Mouse (Mus musculus) hindbrain, embryonic 16.5 days (tissue): ENCODE measurements around the gene Slk. TPM values are rescaled to one million over a fixed set of nuclear protein-coding genes. Genes with fewer than 3 reads are reported as not detected.

ENCODE experiments used
- ATAC-seq: fragments of 200-750 bp; cut with Nextera tagmentation; 2 replicates; pipeline ENCODE4 v1.8.0; 2017; ENCODE audit warnings: moderate TSS enrichment, moderate library complexity
- H3K27ac ChIP-seq: fragments of 300-500 bp; sonication (generic); 2 replicates; pipeline ENCODE4 v1.5.1; 2014; ENCODE audit warnings: low read depth, mild to moderate bottlenecking, control low read depth, low read length, moderate library complexity
- H3K27me3 ChIP-seq: fragments of 300-500 bp; sonication (generic); replicated peaks from 2 replicates; pipeline ENCODE4 v1.6.1; 2014; ENCODE audit warnings: low read length; ENCODE audit not compliant: control insufficient read depth, insufficient read depth
- H3K36me3 ChIP-seq: fragments of 300-500 bp; sonication (generic); 2 replicates; pipeline ENCODE4 v1.6.1; 2014; ENCODE audit warnings: mild to moderate bottlenecking, low read length, moderate library complexity, mixed read lengths; ENCODE audit not compliant: control insufficient read depth, insufficient read depth
- H3K4me1 ChIP-seq: fragments of 300-500 bp; sonication (generic); 2 replicates; pipeline ENCODE4 v1.6.1; 2014; ENCODE audit warnings: low read depth, low read length; ENCODE audit not compliant: control insufficient read depth, insufficient read depth
- H3K4me2 ChIP-seq: fragments of 300-500 bp; sonication (generic); 2 replicates; pipeline ENCODE4 v1.6.1; 2014; ENCODE audit warnings: mild to moderate bottlenecking, low read length, control low read depth, moderate library complexity
- H3K4me3 ChIP-seq: fragments of 300-500 bp; sonication (generic); 2 replicates; pipeline ENCODE4 v1.5.1; 2014; ENCODE audit warnings: mild to moderate bottlenecking, low read length, control low read depth, moderate library complexity
- H3K9ac ChIP-seq: fragments of 300-500 bp; sonication (generic); 2 replicates; pipeline ENCODE4 v1.6.1; 2014; ENCODE audit warnings: low read depth, mild to moderate bottlenecking, control low read depth, low read length, moderate library complexity
- H3K9me3 ChIP-seq: fragments of 300-500 bp; sonication (generic); 2 replicates; pipeline ENCODE4 v1.6.1; 2014; ENCODE audit warnings: mild to moderate bottlenecking, low read length, moderate library complexity; ENCODE audit not compliant: control insufficient read depth
- WGBS: fragments of 180-500 bp; shearing (Covaris S2); extraction: QIAGEN DNeasy Blood & Tissue Kit; methylation state at CpG from one replicate; pipeline ENCODE4 v1.1.7; 2014; 5-methylcytosine and 5-hydroxymethylcytosine counted together
- polyA plus RNA-seq: library from polyadenylated mRNA; unstranded; fragments of >200 nt; fragmentation: Nextera tagmentation; extraction: Ambion mirVana; gene quantifications from 2 replicates; pipeline ENCODE4 v1.2.1, GENCODE M21; 2015

The Slk gene
- polyA plus RNA-seq, 1 experiment from 2014 or later: 5.6 TPM

DNA sequence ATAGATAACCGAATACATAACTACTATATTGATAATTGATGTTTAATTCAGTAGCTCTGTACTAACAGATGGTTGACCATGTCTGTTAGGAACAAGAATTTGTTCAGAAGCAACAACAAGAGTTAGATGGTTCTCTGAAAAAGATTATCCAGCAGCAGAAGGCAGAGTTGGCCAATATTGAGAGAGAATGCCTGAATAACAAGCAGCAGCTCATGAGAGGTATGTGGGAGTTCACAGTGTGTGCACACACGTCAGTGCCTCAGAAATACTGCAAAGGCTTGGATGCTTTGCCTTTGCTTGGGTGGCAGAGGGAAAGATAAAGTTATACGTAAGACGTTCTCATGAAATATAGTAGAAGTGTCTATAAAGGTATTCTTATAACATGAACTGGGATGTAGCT lies 55.9 kb downstream of the Slk start:
- Histone ChIP-seq H3K9me3 (no peaks in the 10 kb centered on the region), H3K4me1 (no peaks in the 10 kb centered on the region), H3K4me2 (no peak overlapping the region), H3K9ac (no peak overlapping the region), H3K36me3 (peaks cover 16% of the 10 kb centered on the region), H3K27me3 (no peaks in the 10 kb centered on the region), H3K4me3 (no peak overlapping the region), H3K27ac (no peak overlapping the region)
- WGBS: 92% methylated on average over 4 of the region's 4 CpGs
- no peak for ATAC-seq

DNA sequence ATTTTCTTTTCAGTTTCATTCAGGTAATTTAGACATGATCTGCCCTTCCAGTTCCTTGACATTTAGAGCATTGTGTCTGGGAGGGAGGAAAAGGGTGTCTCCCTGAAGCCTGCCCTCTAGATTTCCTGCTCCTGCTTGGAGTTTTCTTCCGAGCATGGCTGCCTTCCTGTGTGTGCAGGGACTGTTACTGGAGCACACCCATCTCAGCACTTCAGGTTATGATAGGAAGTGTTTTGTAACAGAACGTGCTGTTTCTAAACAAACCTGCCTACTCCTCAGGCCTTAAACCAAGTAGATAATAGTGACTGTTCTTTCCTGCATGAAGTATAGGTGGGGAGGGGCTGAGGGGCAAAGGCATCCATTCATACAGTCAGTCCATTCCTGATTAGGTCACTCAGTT lies 64.4 kb downstream of the Slk start:
- 69% methylated on average over 2 of the region's 2 CpGs for WGBS
- Histone ChIP-seq H3K27ac (no peak overlapping the region), H3K36me3 (peaks cover 15% of the 10 kb centered on the region), H3K4me3 (no peak overlapping the region), H3K27me3 (no peaks in the 10 kb centered on the region), H3K9me3 (no peaks in the 10 kb centered on the region), H3K4me1 (no peaks in the 10 kb centered on the region), H3K9ac (no peak overlapping the region), H3K4me2 (no peak overlapping the region)
- ATAC-seq: no peak

DNA sequence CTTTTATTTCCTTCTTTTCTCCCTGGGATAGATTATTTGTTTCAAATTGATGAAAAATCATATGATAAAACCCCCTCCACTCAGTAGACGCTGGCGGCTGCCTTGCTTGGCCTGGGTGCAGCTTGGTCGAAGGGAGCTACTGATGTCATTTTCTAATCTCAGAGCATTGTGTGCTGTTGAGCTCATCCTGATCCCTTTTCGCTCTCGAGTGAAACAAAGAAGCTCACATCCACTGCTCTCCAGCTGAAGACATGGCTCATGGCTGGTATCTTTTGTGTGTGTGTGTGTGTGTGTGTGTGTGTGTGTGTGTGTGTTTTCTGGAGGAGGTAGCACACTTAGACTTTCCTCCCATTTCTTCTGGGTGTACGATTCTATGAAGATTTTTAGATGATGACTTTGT lies 66.1 kb downstream of the Slk start:
- no peak overlapping the region for H3K9ac ChIP-seq

GRCm38 (mm10) chr19:47646508-47647120 lies 67.1 kb downstream of the Slk start:
- Histone ChIP-seq H3K4me3 (no peak overlapping the region), H3K9ac (no peak overlapping the region), H3K36me3 (peaks cover 2% of the 10 kb centered on the region; the same call in 1 of the 2 replicates), H3K4me1 (no peaks in the 10 kb centered on the region), H3K9me3 (no peaks in the 10 kb centered on the region), H3K4me2 (no peak overlapping the region), H3K27ac (no peak overlapping the region), H3K27me3 (no peaks in the 10 kb centered on the region)
- 86% methylated on average over 6 of the region's 6 CpGs for whole genome bisulfite sequencing
- no peak for ATAC-seq

More for the DNA sequence above, 66.1 kb downstream of the Slk start:
- no peak overlapping the region for H3K4me3 ChIP-seq
- no peaks in the 10 kb centered on the region for H3K27me3 ChIP-seq
- no peak for ATAC-seq
- no peak overlapping the region for H3K27ac ChIP-seq
- H3K4me1 ChIP-seq: no peaks in the 10 kb centered on the region
- no peak overlapping the region for H3K4me2 ChIP-seq
- peaks cover 3% of the 10 kb centered on the region for H3K36me3 ChIP-seq
- WGBS: 69% methylated on average over 6 of the region's 6 CpGs
- no peaks in the 10 kb centered on the region for H3K9me3 ChIP-seq

- Histone ChIP-seq H3K4me1 (no peaks in the 10 kb centered on the region), H3K27me3 (no peaks in the 10 kb centered on the region), H3K27ac (no peak overlapping the region), H3K36me3 (no peaks in the 10 kb centered on the region), H3K4me2 (no peak overlapping the region), H3K9me3 (no peaks in the 10 kb centered on the region), H3K9ac (no peak overlapping the region), H3K4me3 (no peak overlapping the region)
- 97% methylated on average over 6 of the region's 6 CpGs for WGBS
- no peak for ATAC-seq
Measured at GRCm38 (mm10) chr19:47649071-47649470, 69.6 kb downstream of the Slk start.

DNA sequence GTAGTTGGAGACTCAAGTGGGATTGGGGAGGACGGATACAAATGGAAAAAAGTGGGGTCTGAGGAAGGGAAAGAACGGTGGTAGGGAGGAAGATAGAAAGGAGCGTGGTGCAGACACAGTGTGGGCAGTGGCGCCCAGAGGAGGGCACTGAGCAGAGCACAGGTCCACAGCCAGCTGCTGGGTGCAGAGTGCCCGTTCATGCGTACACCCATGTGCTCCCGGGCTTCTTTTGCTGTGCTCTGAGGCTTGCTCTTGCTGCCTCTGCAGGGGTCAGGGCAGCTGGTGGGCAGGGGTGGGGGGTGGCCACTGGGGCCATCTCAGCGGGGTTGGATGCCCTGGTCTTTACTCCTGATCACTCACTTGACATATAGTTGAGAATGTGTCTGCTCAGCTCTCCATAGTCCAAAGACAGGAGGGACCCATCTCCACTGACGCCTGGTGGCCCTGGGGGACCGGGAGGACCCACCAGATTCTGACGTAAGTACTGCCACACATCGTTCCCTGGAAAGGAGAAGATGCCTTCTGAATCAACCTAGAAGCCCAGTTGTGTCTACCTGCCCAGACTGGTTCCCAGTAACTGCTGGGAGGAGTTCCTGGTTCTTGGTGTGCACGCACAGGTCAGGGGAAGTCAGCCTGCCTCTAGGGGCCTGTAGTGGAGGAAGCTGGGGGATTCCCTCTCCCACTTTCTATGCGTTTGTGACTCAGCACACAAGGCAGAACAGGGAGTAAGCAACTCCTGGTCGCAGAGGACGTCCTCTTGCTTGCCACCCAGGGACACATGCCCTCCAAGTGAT lies 71.1 kb downstream of the Slk start:
- H3K9ac ChIP-seq: no peak overlapping the region
- no peak overlapping the region for H3K27ac ChIP-seq
- H3K4me3 ChIP-seq: no peak overlapping the region
- 90% methylated on average over 16 of the region's 16 CpGs for WGBS
- H3K4me1 ChIP-seq: no peaks in the 10 kb centered on the region
- no peaks in the 10 kb centered on the region for H3K27me3 ChIP-seq
- ATAC-seq: no peak
- no peaks in the 10 kb centered on the region for H3K36me3 ChIP-seq
- H3K9me3 ChIP-seq: no peaks in the 10 kb centered on the region
- no peak overlapping the region for H3K4me2 ChIP-seq

GRCm38 (mm10) chr19:47651160-47651480 lies 71.6 kb downstream of the Slk start:
- no peaks in the 10 kb centered on the region for H3K36me3 ChIP-seq
- H3K9me3 ChIP-seq: no peaks in the 10 kb centered on the region
- H3K4me2 ChIP-seq: no peak overlapping the region
- no peak overlapping the region for H3K9ac ChIP-seq
- no peak overlapping the region for H3K4me3 ChIP-seq
- no peaks in the 10 kb centered on the region for H3K27me3 ChIP-seq
- ATAC-seq: no peak
- H3K4me1 ChIP-seq: no peaks in the 10 kb centered on the region
- no peak overlapping the region for H3K27ac ChIP-seq
- WGBS: 84% methylated on average over 5 of the region's 5 CpGs

DNA sequence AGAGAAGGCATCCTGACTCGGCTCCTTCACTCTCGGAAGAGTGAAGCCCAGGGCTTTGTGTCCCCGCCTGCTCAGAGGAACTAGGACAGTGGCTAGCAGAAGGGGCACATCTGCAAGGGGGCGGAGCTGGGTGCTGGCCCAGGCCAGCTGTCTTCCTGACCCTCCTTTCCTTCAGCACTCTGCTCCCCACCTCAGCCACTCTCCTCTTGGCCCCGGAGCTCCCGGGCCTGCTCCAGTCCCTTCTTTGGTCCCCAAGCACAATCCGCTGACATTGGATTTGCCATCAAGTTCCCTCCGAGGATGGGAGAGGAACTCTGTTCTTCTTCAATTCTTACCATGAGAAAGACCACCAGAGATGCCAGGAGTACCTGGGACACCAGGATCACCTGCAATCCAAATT lies 72.8 kb downstream of the Slk start:
- H3K27me3 ChIP-seq: no peaks in the 10 kb centered on the region
- 80% methylated on average over 8 of the region's 8 CpGs for WGBS
- no peaks in the 10 kb centered on the region for H3K36me3 ChIP-seq
- H3K9ac ChIP-seq: no peak overlapping the region
- no peak overlapping the region for H3K4me3 ChIP-seq
- H3K4me2 ChIP-seq: no peak overlapping the region
- no peaks in the 10 kb centered on the region for H3K4me1 ChIP-seq
- no peak for ATAC-seq
- no peak overlapping the region for H3K27ac ChIP-seq
- no peaks in the 10 kb centered on the region for H3K9me3 ChIP-seq

GRCm38 (mm10) chr19:47653173-47653572 lies 73.7 kb downstream of the Slk start:
- Histone ChIP-seq H3K9me3 (no peaks in the 10 kb centered on the region), H3K27me3 (no peaks in the 10 kb centered on the region), H3K9ac (no peak overlapping the region), H3K27ac (no peak overlapping the region), H3K4me2 (no peak overlapping the region), H3K4me1 (no peaks in the 10 kb centered on the region), H3K36me3 (no peaks in the 10 kb centered on the region), H3K4me3 (no peak overlapping the region)
- no peak for ATAC-seq
- WGBS: 91% methylated on average over 8 of the region's 8 CpGs
